Mouse (Mus musculus) heart, adult 2 months (tissue): ENCODE measurements around the gene Six4.

Experiments used
- CTCF ChIP-seq: fragments of 200-600 bp; IDR thresholded peaks from 2 replicates; pipeline ENCODE4 v1.8.1; 2022; ENCODE audit warnings: antibody characterized with exemption, mild to moderate bottlenecking, moderate library complexity
- POLR2A ChIP-seq: fragments of 200-500 bp; IDR thresholded peaks from 2 replicates; pipeline ENCODE4 v1.6.1; 2011; ENCODE audit warnings: mild to moderate bottlenecking, low read depth, low read length, control low read depth; ENCODE audit not compliant: insufficient read depth

DNA sequence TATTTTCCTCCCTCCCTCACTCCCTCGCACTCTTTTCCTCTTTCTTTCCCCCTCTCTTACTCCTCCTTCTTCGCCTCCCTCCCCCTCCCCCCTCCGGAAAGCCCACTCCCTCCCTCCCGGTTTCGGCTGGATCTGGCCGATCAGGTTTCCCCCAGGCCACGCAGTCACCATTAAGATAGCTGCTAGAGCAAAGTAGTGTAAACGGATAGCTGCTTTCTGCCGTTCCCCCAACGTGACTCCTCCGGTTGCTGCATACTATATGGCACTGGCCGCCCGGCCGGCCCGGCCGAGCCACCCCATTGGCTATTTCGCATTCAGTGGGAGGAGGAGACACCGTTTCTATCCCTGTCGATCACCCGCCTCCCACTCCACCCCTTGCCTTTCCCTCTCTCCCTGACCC is at the start of gene Six4:
- no peak for TF ChIP-seq CTCF
- peak; percentile 45; the same call in 1 of the 2 replicates for TF ChIP-seq POLR2A
